Mouse (Mus musculus): ENCODE results near the gene Kcnc3.
A peak's percentile ranks its signal among the peaks of the same experiment; 100 is the strongest.

Kcnc3 gene

GRCm38 (mm10) chr7:44596996-44597538 is 6.6 kb downstream of the Kcnc3 start:
- no peak for DNase-seq (ENCODE audit: low read depth, low spot score)

GRCm38 (mm10) chr7:44597666-44598065 is 7.2 kb downstream of the Kcnc3 start:
- DNase-seq (ENCODE audit: low read depth, low spot score): no peak

- no peak for DNase-seq (ENCODE audit: low read depth, low spot score)
Observed at GRCm38 (mm10) chr7:44598336-44598735, 7.9 kb downstream of the Kcnc3 start.

GRCm38 (mm10) chr7:44600691-44601262 is 10.3 kb downstream of the Kcnc3 start:
- DNase-seq (ENCODE audit: low read depth, low spot score): no peak

GRCm38 (mm10) chr7:44601646-44602045 is 11.2 kb downstream of the Kcnc3 start:
- DNase-seq (ENCODE audit: low read depth, low spot score): no peak

GRCm38 (mm10) chr7:44602443-44602842 is 12.0 kb downstream of the Kcnc3 start:
- DNase-seq (ENCODE audit: low read depth, low spot score): peak; percentile 54

GRCm38 (mm10) chr7:44603186-44603855 is 12.9 kb downstream of the Kcnc3 start:
- DNase-seq (ENCODE audit: low read depth, low spot score): no peak

- DNase-seq (ENCODE audit: low read depth, low spot score): no peak
Observed at GRCm38 (mm10) chr7:44604139-44604606, 13.7 kb downstream of the Kcnc3 start.

GRCm38 (mm10) chr7:44604619-44605018 is 14.2 kb downstream of the Kcnc3 start:
- no peak for DNase-seq (ENCODE audit: low read depth, low spot score)

GRCm38 (mm10) chr7:44605436-44605835 is 15.0 kb downstream of the Kcnc3 start:
- DNase-seq (ENCODE audit: low read depth, low spot score): no peak

- DNase-seq (ENCODE audit: low read depth, low spot score): no peak
Observed at GRCm38 (mm10) chr7:44606171-44606901, 15.9 kb downstream of the Kcnc3 start.

- no peak for DNase-seq (ENCODE audit: low read depth, low spot score)
Observed at GRCm38 (mm10) chr7:44612192-44612591, 21.7 kb downstream of the Kcnc3 start.

- no peak for DNase-seq (ENCODE audit: low read depth, low spot score)
Observed at GRCm38 (mm10) chr7:44614041-44614688, 23.7 kb downstream of the Kcnc3 start.

- DNase-seq (ENCODE audit: low read depth, low spot score): no peak
Observed at GRCm38 (mm10) chr7:44615309-44615708, 24.8 kb downstream of the Kcnc3 start.

- DNase-seq (ENCODE audit: low read depth, low spot score): no peak
Observed at GRCm38 (mm10) chr7:44615987-44616386, 25.5 kb downstream of the Kcnc3 start.

GRCm38 (mm10) chr7:44617059-44617458 is 26.6 kb downstream of the Kcnc3 start:
- no peak for DNase-seq (ENCODE audit: low read depth, low spot score)

- no peak for DNase-seq (ENCODE audit: low read depth, low spot score)
Observed at GRCm38 (mm10) chr7:44623714-44624542, 33.5 kb downstream of the Kcnc3 start.

GRCm38 (mm10) chr7:44624543-44624826 is 34.0 kb downstream of the Kcnc3 start:
- no peak for DNase-seq (ENCODE audit: low read depth, low spot score)

- no peak for DNase-seq (ENCODE audit: low read depth, low spot score)
Observed at GRCm38 (mm10) chr7:44624828-44625227, 34.4 kb downstream of the Kcnc3 start.

- DNase-seq (ENCODE audit: low read depth, low spot score): no peak
Observed at GRCm38 (mm10) chr7:44625241-44626067, 35.0 kb downstream of the Kcnc3 start.

GRCm38 (mm10) chr7:44626068-44626385 is 35.6 kb downstream of the Kcnc3 start:
- no peak for DNase-seq (ENCODE audit: low read depth, low spot score)

Data from retina, postnatal 7 days (tissue).